Mouse (Mus musculus): ENCODE data around the gene Comt. TPM values are rescaled to one million over a fixed set of nuclear protein-coding genes. Genes with fewer than 3 reads are reported as not detected.
A peak's percentile ranks its signal among the peaks of the same experiment; 100 is the strongest.

The Comt gene
- polyA plus RNA-seq, 1 experiment from 2014 or later, result 60.8 TPM

DNA sequence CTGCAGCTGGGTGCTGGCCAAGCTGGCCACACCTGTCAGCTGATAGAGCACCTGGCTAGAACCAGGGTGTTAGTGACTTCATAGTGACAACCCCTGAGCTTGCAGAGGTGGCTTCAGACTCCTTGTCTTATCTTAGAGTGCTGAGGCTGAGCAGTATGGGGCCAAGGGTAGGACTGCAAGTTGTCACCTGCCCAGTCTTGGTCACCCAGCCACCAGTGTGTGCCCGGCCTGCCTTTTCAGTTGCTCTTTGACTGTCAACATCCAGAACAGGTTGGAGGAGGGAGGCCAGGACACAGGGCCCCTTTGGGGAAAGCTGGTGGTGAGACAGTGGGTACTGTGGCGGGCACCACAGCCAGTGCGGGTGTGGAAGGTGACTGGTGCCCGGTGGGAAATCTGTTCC is 22.4 kb upstream of the Comt start:
- Histone ChIP-seq H3K27ac (ENCODE audit: low read depth, low read length) (no peak overlapping the region), H3K4me2 (ENCODE audit: low read depth) (no peak overlapping the region), H3K9me3 (ENCODE audit: control insufficient read depth, low read length) (no peaks in the 10 kb centered on the region), H3K9ac (ENCODE audit: low read length) (no peak overlapping the region), H3K4me3 (ENCODE audit: low read depth, low read length) (no peak overlapping the region), H3K4me1 (ENCODE audit: control insufficient read depth, insufficient read depth, low read length) (no peaks in the 10 kb centered on the region), H3K27me3 (ENCODE audit: control insufficient read depth, insufficient read depth, low read length) (no peaks in the 10 kb centered on the region), H3K36me3 (ENCODE audit: control insufficient read depth, insufficient read depth, low read length) (no peaks in the 10 kb centered on the region)
- DNase-seq (ENCODE audit: low spot score) (no peak), ATAC-seq (ENCODE audit: insufficient read depth, low FRiP score, low TSS enrichment) (no peak)
- WGBS, result 96% methylated on average over 4 of the region's 4 CpGs

DNA sequence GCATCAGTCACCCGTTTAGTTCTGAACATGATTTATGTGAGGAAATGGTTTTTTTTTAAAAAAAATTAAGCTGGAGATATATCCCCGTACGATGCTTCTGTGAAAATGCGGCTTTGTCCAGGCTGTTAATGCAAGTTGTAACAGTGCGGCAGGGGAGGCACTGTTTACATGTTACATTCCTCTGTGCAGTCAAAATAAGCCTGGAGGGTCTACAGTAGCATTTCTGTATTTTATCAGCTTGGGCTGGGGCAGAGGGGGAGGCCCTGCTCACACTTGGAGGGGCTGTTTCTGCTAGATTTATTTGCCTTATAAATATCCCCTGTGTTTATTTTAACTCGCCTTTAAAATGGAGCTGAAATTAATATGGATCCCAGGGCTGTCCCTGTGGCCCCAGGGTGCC is 21.5 kb upstream of the Comt start:
- H3K9me3 ChIP-seq (ENCODE audit: control insufficient read depth, low read length), result no peaks in the 10 kb centered on the region
- H3K36me3 ChIP-seq (ENCODE audit: control insufficient read depth, insufficient read depth, low read length), result no peaks in the 10 kb centered on the region
- no peak overlapping the region for H3K4me3 ChIP-seq (ENCODE audit: low read depth, low read length)
- H3K27ac ChIP-seq (ENCODE audit: low read depth, low read length), result no peak overlapping the region
- no peaks in the 10 kb centered on the region for H3K4me1 ChIP-seq (ENCODE audit: control insufficient read depth, insufficient read depth, low read length)
- 68% methylated on average over 6 of the region's 6 CpGs for WGBS
- no peak overlapping the region for H3K4me2 ChIP-seq (ENCODE audit: low read depth)
- H3K9ac ChIP-seq (ENCODE audit: low read length), result no peak overlapping the region
- no peaks in the 10 kb centered on the region for H3K27me3 ChIP-seq (ENCODE audit: control insufficient read depth, insufficient read depth, low read length)
- no peak for ATAC-seq (ENCODE audit: insufficient read depth, low FRiP score, low TSS enrichment)
- no peak for DNase-seq (ENCODE audit: low spot score)

DNA sequence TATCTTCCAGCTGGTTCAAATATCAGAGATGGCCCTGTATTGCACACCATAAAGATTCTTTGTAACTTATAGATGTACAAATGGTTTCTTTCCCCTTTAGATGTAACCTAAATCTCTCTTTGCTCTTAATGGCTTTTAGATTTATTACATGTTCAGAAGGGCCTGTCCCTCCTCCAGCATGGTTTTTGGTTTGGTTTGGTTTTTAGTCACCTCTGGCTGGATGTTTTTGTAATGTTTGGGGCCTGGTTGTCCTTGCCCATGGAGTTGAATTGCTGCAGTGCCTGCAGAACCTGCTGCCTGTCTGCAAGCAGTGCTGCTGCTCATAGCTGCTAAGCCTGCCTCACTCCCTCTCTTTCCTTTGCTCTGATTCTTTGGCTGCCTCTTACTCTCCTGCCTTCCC is 20.6 kb upstream of the Comt start:
- no peaks in the 10 kb centered on the region for H3K36me3 ChIP-seq (ENCODE audit: control insufficient read depth, insufficient read depth, low read length)
- no peaks in the 10 kb centered on the region for H3K27me3 ChIP-seq (ENCODE audit: control insufficient read depth, insufficient read depth, low read length)
- no peaks in the 10 kb centered on the region for H3K9me3 ChIP-seq (ENCODE audit: control insufficient read depth, low read length)
- no peaks in the 10 kb centered on the region for H3K4me1 ChIP-seq (ENCODE audit: control insufficient read depth, insufficient read depth, low read length)
- H3K4me3 ChIP-seq (ENCODE audit: low read depth, low read length), result no peak overlapping the region
- DNase-seq (ENCODE audit: low spot score), result no peak
- ATAC-seq (ENCODE audit: insufficient read depth, low FRiP score, low TSS enrichment), result no peak
- H3K27ac ChIP-seq (ENCODE audit: low read depth, low read length), result no peak overlapping the region
- no peak overlapping the region for H3K4me2 ChIP-seq (ENCODE audit: low read depth)
- no peak overlapping the region for H3K9ac ChIP-seq (ENCODE audit: low read length)

DNA sequence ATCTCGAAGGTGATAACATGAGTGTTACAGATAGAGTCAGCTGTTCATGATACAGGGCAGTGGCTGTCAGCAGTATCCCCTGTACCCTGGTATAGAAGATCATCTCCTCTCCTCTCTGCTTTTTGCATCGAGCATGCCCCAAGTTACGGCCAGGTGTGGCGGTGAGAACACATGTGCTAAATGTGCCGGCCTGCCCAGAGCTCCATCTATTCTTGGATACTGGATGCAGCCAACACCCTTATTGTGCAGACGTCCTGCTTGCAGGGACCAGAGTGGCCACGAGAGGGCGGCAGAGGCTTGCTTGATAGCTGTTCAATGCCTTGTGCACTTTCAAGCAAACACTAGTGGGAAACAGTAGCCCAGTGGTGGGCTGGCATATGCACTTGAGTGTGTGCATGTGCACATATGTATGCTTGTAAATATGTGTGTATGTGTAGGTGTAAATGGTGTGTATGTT is 16.8 kb upstream of the Comt start:
- Histone ChIP-seq H3K27me3 (ENCODE audit: control insufficient read depth, insufficient read depth, low read length) (no peaks in the 10 kb centered on the region), H3K9me3 (ENCODE audit: control insufficient read depth, low read length) (no peaks in the 10 kb centered on the region), H3K36me3 (ENCODE audit: control insufficient read depth, insufficient read depth, low read length) (no peaks in the 10 kb centered on the region; the same call in 1 of the 2 replicates), H3K4me2 (ENCODE audit: low read depth) (no peak overlapping the region), H3K9ac (ENCODE audit: low read length) (no peak overlapping the region), H3K27ac (ENCODE audit: low read depth, low read length) (no peak overlapping the region), H3K4me1 (ENCODE audit: control insufficient read depth, insufficient read depth, low read length) (no peaks in the 10 kb centered on the region), H3K4me3 (ENCODE audit: low read depth, low read length) (no peak overlapping the region)
- peak; percentile 74 for ATAC-seq (ENCODE audit: insufficient read depth, low FRiP score, low TSS enrichment)
- WGBS, result 33% methylated on average over 8 of the region's 8 CpGs
- DNase-seq (ENCODE audit: low spot score), result peak; percentile 93

DNA sequence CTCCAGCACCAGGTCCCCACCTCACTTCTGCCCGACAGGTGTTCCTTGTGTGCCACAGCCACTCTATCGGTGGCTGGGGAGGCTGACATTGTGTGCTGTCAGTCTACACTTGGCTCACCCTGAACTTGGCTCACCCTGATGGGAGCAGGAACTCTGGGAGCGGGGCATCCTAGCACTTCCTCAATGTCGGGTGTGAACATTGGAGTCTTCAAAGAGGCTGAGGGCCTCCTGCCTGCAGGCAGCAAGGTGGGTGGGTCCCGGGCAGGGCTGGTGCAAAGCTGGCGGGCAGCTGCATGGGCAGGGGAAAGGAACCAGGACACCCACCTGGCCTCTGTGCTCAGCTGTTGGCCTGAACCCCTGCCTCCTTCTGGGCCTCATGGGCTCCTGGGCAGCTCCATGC is 9.5 kb upstream of the Comt start:
- no peak overlapping the region for H3K4me2 ChIP-seq (ENCODE audit: low read depth)
- no peaks in the 10 kb centered on the region for H3K27me3 ChIP-seq (ENCODE audit: control insufficient read depth, insufficient read depth, low read length)
- no peak for ATAC-seq (ENCODE audit: insufficient read depth, low FRiP score, low TSS enrichment)
- no peak overlapping the region for H3K4me3 ChIP-seq (ENCODE audit: low read depth, low read length)
- H3K9ac ChIP-seq (ENCODE audit: low read length), result no peak overlapping the region
- H3K9me3 ChIP-seq (ENCODE audit: control insufficient read depth, low read length), result no peaks in the 10 kb centered on the region
- 92% methylated on average over 6 of the region's 6 CpGs for WGBS
- no peaks in the 10 kb centered on the region for H3K4me1 ChIP-seq (ENCODE audit: control insufficient read depth, insufficient read depth, low read length)
- H3K27ac ChIP-seq (ENCODE audit: low read depth, low read length), result no peak overlapping the region
- H3K36me3 ChIP-seq (ENCODE audit: control insufficient read depth, insufficient read depth, low read length), result no peaks in the 10 kb centered on the region; the same call in 1 of the 2 replicates
- DNase-seq (ENCODE audit: low spot score), result no peak

DNA sequence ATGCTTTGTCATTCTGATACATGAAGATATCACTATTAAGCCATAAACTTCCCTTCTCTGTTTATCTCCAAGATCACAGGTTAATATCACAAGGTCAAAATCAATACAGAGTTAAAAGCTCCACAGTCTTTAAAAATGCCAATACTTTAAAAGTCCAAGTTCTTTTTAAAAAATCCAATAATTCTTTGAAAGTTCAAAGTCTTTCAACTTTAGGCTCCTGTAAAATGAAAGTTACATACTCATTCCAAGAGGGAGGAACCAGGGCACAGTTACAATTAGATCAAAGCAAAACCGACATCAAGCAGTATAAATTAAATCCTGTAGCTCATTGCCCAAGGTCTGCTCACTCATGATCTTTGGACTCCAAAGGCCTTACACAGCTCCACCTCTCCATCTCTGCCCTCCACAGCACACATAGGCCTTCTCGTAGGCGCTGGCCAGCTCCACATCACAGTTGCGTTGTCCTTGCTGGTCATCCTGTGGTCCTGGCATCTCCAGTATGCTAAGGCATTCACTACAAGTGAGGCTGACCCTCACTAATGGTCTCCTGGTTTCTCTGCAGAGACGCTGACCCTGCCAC is 6.8 kb upstream of the Comt start:
- WGBS, result 96% methylated on average over 5 of the region's 5 CpGs
- Histone ChIP-seq H3K4me2 (ENCODE audit: low read depth) (no peak overlapping the region), H3K36me3 (ENCODE audit: control insufficient read depth, insufficient read depth, low read length) (no peaks in the 10 kb centered on the region; the same call in 1 of the 2 replicates), H3K4me3 (ENCODE audit: low read depth, low read length) (no peak overlapping the region), H3K27me3 (ENCODE audit: control insufficient read depth, insufficient read depth, low read length) (no peaks in the 10 kb centered on the region), H3K27ac (ENCODE audit: low read depth, low read length) (no peak overlapping the region), H3K9me3 (ENCODE audit: control insufficient read depth, low read length) (no peaks in the 10 kb centered on the region), H3K4me1 (ENCODE audit: control insufficient read depth, insufficient read depth, low read length) (no peaks in the 10 kb centered on the region), H3K9ac (ENCODE audit: low read length) (no peak overlapping the region)
- ATAC-seq (ENCODE audit: insufficient read depth, low FRiP score, low TSS enrichment) (no peak), DNase-seq (ENCODE audit: low spot score) (no peak)

DNA sequence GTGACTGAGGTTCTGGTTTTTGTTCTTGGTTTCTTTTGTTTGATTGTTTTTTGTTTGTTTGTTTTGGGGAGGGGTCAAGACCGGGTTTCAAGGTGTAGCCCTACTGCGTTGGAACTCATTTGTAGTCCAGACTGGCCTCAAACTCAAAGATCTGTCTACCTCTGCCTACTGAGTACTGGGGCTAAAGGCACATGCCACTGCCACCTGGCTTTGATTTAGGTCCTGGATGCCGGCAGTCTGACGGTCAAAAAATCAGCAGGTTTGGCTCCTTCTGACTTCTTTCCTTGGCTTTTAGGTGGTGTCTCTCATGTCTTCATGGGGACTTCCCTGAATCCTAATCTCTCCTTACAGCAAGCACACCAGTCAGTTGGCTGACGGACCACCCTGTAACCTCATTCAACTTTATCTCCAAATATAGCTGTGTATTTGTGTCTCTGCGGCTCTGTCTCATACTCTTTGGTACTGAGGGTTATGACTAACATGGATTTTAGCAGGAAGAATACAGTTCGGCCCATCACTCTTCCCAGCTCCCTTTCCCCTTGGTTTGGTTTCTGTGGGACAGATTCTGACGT is 4.1 kb upstream of the Comt start:
- Histone ChIP-seq H3K9me3 (ENCODE audit: control insufficient read depth, low read length) (no peaks in the 10 kb centered on the region), H3K27ac (ENCODE audit: low read depth, low read length) (no peak overlapping the region), H3K4me1 (ENCODE audit: control insufficient read depth, insufficient read depth, low read length) (peaks cover 6% of the 10 kb centered on the region), H3K36me3 (ENCODE audit: control insufficient read depth, insufficient read depth, low read length) (no peaks in the 10 kb centered on the region), H3K4me2 (ENCODE audit: low read depth) (no peak overlapping the region), H3K27me3 (ENCODE audit: control insufficient read depth, insufficient read depth, low read length) (no peaks in the 10 kb centered on the region), H3K4me3 (ENCODE audit: low read depth, low read length) (no peak overlapping the region), H3K9ac (ENCODE audit: low read length) (no peak overlapping the region)
- 83% methylated on average over 8 of the region's 8 CpGs for WGBS
- DNase-seq (ENCODE audit: low spot score) (no peak), ATAC-seq (ENCODE audit: insufficient read depth, low FRiP score, low TSS enrichment) (no peak)

DNA sequence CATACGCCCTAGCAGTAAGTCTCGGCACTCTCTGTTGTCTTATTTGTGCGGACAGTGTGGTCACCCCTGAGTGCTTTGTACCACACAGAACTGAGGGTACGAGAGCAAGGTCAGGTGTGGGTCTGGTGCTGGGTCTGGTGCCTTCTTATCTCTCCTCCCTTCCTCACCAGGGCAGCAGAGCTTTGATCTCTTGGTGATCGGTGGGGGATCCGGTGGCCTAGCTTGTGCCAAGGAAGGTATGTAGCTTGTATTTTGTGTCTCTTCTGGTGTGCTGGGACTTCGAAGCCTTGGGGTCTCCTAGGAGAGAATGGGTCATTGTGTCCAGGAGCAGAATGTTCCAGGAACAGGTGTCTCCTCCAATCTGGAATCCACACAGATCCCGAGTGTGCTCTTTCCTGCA is 3.0 kb upstream of the Comt start:
- no peaks in the 10 kb centered on the region for H3K27me3 ChIP-seq (ENCODE audit: control insufficient read depth, insufficient read depth, low read length)
- H3K9ac ChIP-seq (ENCODE audit: low read length), result no peak overlapping the region
- H3K27ac ChIP-seq (ENCODE audit: low read depth, low read length), result no peak overlapping the region
- no peaks in the 10 kb centered on the region for H3K36me3 ChIP-seq (ENCODE audit: control insufficient read depth, insufficient read depth, low read length)
- H3K4me2 ChIP-seq (ENCODE audit: low read depth), result no peak overlapping the region
- DNase-seq (ENCODE audit: low spot score), result no peak
- no peak for ATAC-seq (ENCODE audit: insufficient read depth, low FRiP score, low TSS enrichment)
- peaks cover 12% of the 10 kb centered on the region for H3K4me1 ChIP-seq (ENCODE audit: control insufficient read depth, insufficient read depth, low read length)
- no peaks in the 10 kb centered on the region for H3K9me3 ChIP-seq (ENCODE audit: control insufficient read depth, low read length)
- peak overlapping the region; percentile 8; the same call in 1 of the 2 replicates for H3K4me3 ChIP-seq (ENCODE audit: low read depth, low read length)
- WGBS, result 92% methylated on average over 8 of the region's 8 CpGs

DNA sequence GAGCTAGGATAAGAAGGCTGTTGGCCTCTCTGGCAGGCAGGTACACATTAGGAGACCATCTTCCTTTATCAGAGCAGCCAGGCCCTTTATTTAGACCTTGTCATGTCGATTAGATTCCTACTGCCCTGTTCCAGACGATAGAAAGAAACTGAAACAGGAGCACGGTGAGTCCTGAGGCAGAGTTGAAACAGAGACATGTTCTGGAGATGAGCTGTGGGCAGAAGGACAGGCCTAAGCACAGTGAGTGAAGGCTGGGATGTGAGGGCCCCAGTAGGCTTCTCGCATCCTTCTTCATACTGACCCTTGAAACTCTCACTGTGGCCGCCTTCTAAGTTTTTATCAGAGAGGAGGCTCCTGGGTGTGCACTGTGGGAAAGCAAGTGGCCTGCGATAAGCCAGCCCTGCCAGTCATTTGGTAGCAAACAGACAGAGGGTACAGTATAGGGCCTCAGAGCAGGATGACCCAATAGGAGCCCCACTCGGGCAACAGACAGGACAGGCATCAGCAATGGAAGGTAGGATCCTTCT is 1.9 kb upstream of the Comt start:
- DNase-seq (ENCODE audit: low spot score) (no peak), ATAC-seq (ENCODE audit: insufficient read depth, low FRiP score, low TSS enrichment) (no peak)
- H3K27me3 ChIP-seq (ENCODE audit: control insufficient read depth, insufficient read depth, low read length), result no peaks in the 10 kb centered on the region
- 87% methylated on average over 7 of the region's 7 CpGs for WGBS
- peaks cover 12% of the 10 kb centered on the region for H3K4me1 ChIP-seq (ENCODE audit: control insufficient read depth, insufficient read depth, low read length)
- no peaks in the 10 kb centered on the region for H3K36me3 ChIP-seq (ENCODE audit: control insufficient read depth, insufficient read depth, low read length)
- H3K9me3 ChIP-seq (ENCODE audit: control insufficient read depth, low read length), result no peaks in the 10 kb centered on the region
- no peak overlapping the region; the same call in 1 of the 2 replicates for H3K9ac ChIP-seq (ENCODE audit: low read length)
- H3K27ac ChIP-seq (ENCODE audit: low read depth, low read length), result peak overlapping the region; percentile 4; the same call in 1 of the 2 replicates
- H3K4me3 ChIP-seq (ENCODE audit: low read depth, low read length), result no peak overlapping the region
- no peak overlapping the region for H3K4me2 ChIP-seq (ENCODE audit: low read depth)
